Mouse (Mus musculus) stomach, embryonic 16.5 days (tissue): Measurements from ENCODE around the gene Gm20605. TPM values are rescaled to one million over a fixed set of nuclear protein-coding genes. Genes with fewer than 3 reads are reported as not detected.

Source experiments
- ATAC-seq: fragments of 200-750 bp; cut with Nextera tagmentation; 2 replicates; pipeline ENCODE4 v1.8.0; 2017; ENCODE audit warnings: moderate number of reproducible peaks, moderate TSS enrichment; ENCODE audit not compliant: insufficient read depth, low FRiP score
- H3K27ac ChIP-seq: fragments of 300-500 bp; sonication (generic); 2 replicates; pipeline ENCODE4 v1.5.1; 2014; ENCODE audit warnings: low read length
- H3K27me3 ChIP-seq: fragments of 300-500 bp; sonication (generic); 2 replicates; pipeline ENCODE4 v1.6.1; 2014; ENCODE audit warnings: low read length, control low read depth, mixed read lengths; ENCODE audit not compliant: control insufficient read depth, insufficient read depth
- H3K36me3 ChIP-seq: fragments of 300-500 bp; sonication (generic); 2 replicates; pipeline ENCODE4 v1.6.1; 2014; ENCODE audit warnings: low read length; ENCODE audit not compliant: control insufficient read depth, insufficient read depth
- H3K4me1 ChIP-seq: fragments of 300-500 bp; sonication (generic); 2 replicates; pipeline ENCODE4 v1.6.1; 2014; ENCODE audit warnings: low read length, control low read depth, mixed read lengths; ENCODE audit not compliant: control insufficient read depth, insufficient read depth
- H3K4me2 ChIP-seq: fragments of 300-500 bp; sonication (generic); 2 replicates; pipeline ENCODE4 v1.6.1; 2014; ENCODE audit warnings: low read depth, low read length, mixed read lengths
- H3K4me3 ChIP-seq: fragments of 300-500 bp; sonication (generic); replicated peaks from 2 replicates; pipeline ENCODE4 v1.5.1; 2014; ENCODE audit warnings: mild to moderate bottlenecking, low read length
- H3K9ac ChIP-seq: fragments of 300-500 bp; sonication (generic); 2 replicates; pipeline ENCODE4 v1.6.1; 2014; ENCODE audit warnings: low read length
- H3K9me3 ChIP-seq: fragments of 300-500 bp; sonication (generic); replicated peaks from 2 replicates; pipeline ENCODE4 v1.6.1; 2016; ENCODE audit warnings: low read length, control low read depth; ENCODE audit not compliant: control insufficient read depth
- WGBS: fragments of 180-500 bp; shearing (Covaris S2); extraction: QIAGEN DNeasy Blood & Tissue Kit; methylation state at CpG from one replicate; pipeline ENCODE4 v1.1.7; 2014; 5-methylcytosine and 5-hydroxymethylcytosine counted together
- polyA plus RNA-seq: library from polyadenylated mRNA; unstranded; fragments of >200 nt; fragmentation: Nextera tagmentation; extraction: Ambion mirVana; gene quantifications from 2 replicates; pipeline ENCODE4 v1.2.1, GENCODE M21; 2015

Gene Gm20605
- 9.4 and 12.2 TPM in 2 replicates for polyA plus RNA-seq

DNA sequence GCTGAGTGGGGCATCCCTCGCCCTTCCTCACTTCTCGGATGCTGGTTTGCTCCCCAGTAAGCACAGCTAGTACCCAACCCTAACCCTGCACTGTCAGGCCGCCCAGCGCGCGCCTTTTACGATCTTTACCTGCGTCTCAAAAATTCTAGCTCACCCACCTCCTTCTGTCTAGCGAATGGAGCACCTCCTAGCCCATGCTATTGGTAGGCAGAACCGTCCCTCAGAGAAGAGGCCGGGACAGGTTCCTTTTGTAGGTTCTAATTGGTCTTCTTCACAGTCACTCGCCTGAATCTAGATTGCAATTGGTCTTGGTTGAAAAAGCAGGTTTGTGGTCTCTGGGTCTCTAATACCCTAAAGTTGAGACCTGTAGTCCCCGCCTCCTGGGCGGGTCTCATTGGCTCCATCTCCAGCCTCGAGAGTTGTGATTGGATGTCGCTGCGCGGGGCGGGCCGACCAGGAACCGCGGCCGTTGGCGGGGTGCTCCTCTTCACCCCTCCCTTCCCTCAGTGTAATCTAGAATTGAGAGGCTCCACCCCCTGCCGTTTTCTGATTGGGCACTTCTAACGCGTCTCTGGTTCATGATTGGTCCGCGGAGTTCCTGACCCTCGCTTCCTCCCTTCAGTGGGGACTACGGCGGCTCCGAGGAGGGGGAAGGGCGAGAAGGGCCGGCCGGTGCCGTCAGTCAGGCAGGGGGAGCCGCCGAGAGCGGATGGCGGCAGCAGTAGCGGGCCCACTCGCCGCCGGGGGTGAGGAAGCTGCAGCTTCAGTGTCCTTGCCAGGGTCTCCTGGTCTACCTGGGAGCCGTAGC, at the start of gene Gm20605, which contains the start of the genes Fbxo24 and Lrch4:
Gm20605 (plus strand) TSS at position 678 of the 808 bp plus-strand sequence.
Fbxo24 (minus strand) TSS at position 505 of the 808 bp plus-strand sequence.
Lrch4 (plus strand) TSS at position 624 of the 808 bp plus-strand sequence.
- H3K4me3 ChIP-seq = peak within 1 kb of the TSS; percentile 66
- no peaks in the 10 kb centered on the region for H3K36me3 ChIP-seq
- H3K9me3 ChIP-seq = no peaks in the 10 kb centered on the region
- peak within 1 kb of the TSS; percentile 92 for H3K4me2 ChIP-seq
- peak within 1 kb of the TSS; percentile 76 for H3K9ac ChIP-seq
- peak; percentile 97 for ATAC-seq
- H3K27ac ChIP-seq = peak within 1 kb of the TSS; percentile 94
- no peaks in the 10 kb centered on the region for H3K27me3 ChIP-seq
- under 1% methylated on average over 46 of the region's 46 CpGs for WGBS
- H3K4me1 ChIP-seq = peaks cover 45% of the 10 kb centered on the region

DNA sequence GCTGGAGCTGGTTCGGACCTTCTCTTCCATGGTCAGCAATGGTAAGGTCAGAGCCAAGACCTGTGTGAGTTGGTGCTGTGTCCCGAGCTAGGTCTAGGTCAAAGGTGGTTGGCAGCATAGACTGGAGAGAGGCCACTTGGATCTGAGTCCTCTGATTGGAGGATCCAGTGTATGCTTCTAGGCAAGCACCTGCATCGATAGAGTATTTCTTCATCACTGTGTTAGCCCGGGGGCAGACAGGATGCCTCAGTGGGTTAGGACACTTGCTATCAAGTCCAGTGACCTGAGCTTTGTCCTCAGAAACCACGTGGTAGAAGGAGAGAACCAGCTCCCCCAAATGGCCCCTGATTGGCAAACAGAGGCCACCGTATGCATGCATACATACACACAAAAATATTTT, 48.7 kb upstream of the Gm20605 start:
- no peak for ATAC-seq
- Histone ChIP-seq H3K27ac (no peak overlapping the region), H3K9ac (no peak overlapping the region), H3K4me1 (0 out of 2 replicates have a peak, but pooled peaks cover 6% of the 10 kb centered on the region), H3K4me3 (no peak overlapping the region), H3K27me3 (0 out of 2 replicates have a peak, but pooled peaks cover 3% of the 10 kb centered on the region), H3K9me3 (no peaks in the 10 kb centered on the region), H3K4me2 (no peak overlapping the region), H3K36me3 (no peaks in the 10 kb centered on the region)
- WGBS = 75% methylated on average over 6 of the region's 6 CpGs

DNA sequence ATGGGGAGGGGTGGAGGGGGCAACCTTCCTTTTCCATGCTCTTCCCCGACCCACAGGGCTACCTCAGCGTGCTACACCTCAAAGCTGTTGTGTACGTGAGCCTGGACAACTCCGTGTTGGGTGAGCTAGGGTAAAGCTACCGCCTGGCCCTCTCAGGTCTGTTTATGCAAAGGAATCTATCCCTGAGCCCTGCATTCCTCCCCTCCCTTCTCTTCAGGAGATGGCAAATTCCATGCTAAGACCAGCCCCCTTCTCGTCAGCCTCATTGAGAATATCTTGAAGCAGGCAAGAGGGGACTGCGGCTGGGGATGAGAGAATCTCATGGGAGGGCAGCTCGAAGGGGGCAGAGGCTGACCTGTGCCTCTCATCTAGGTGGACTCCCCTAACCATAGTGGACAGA, 46.3 kb upstream of the Gm20605 start:
- Histone ChIP-seq H3K36me3 (no peaks in the 10 kb centered on the region), H3K27ac (no peak overlapping the region), H3K4me3 (no peak overlapping the region), H3K27me3 (0 out of 2 replicates have a peak, but pooled peaks cover 3% of the 10 kb centered on the region), H3K9ac (no peak overlapping the region), H3K4me1 (0 out of 2 replicates have a peak, but pooled peaks cover 6% of the 10 kb centered on the region), H3K9me3 (0 out of 2 replicates have a peak, but pooled peaks cover 7% of the 10 kb centered on the region), H3K4me2 (no peak overlapping the region)
- no peak for ATAC-seq
- 30% methylated on average over 8 of the region's 8 CpGs for WGBS

DNA sequence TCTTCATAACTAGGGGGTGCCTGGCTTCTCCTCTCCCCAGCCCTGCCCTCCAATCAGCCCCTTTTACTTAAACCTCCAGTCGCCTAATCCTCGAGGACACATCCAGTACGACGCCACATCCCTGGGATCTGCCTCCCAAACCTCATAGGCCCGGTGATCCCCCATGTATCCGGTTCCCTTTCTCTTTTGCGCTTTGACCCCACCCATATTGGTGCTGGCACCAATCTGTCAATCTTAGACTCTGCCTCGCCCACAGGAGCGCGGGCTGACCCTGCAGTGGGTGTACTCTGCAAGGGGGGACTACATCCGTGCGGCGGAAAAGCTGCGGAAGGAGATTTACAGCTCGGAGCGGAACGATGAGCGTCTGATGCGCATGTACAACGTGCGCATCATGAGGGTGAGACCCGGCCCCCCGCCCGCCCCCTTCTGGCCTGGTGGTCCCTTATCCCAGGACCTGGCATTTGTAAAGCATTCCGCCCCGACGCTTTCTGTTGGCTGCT, 45.3 kb upstream of the Gm20605 start:
- peak overlapping the region; percentile 67 for H3K9ac ChIP-seq
- peak; percentile 68; the same call in 1 of the 2 replicates for ATAC-seq

DNA sequence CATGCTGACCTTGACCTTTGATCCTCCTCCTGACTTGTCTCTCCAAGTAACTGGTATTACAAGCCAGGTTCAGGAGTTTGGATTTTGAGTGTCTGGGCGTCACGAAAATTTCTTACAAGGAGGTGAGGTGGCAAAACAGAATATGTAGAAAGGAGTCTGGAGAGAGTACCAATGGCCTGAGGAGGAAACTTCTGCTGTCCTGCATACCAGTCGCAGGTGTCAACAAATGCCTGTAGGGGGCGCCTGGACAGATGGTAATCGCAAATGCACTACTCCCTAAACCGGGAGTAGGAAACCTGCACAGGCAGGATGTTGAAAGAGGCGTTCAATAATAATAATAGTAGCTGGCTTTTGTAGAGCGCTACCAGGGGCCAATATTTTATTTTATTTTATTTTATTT, 44.0 kb upstream of the Gm20605 start:
- Histone ChIP-seq H3K27ac (no peak overlapping the region), H3K9ac (no peak overlapping the region), H3K27me3 (0 out of 2 replicates have a peak, but pooled peaks cover 3% of the 10 kb centered on the region), H3K9me3 (0 out of 2 replicates have a peak, but pooled peaks cover 7% of the 10 kb centered on the region), H3K4me1 (0 out of 2 replicates have a peak, but pooled peaks cover 6% of the 10 kb centered on the region), H3K36me3 (no peaks in the 10 kb centered on the region), H3K4me3 (no peak overlapping the region), H3K4me2 (no peak overlapping the region)
- WGBS = 28% methylated on average over 8 of the region's 8 CpGs
- no peak for ATAC-seq

More for the DNA sequence above, 45.3 kb upstream of the Gm20605 start:
- Histone ChIP-seq H3K27me3 (0 out of 2 replicates have a peak, but pooled peaks cover 3% of the 10 kb centered on the region), H3K27ac (no peak overlapping the region), H3K4me3 (peak overlapping the region; percentile 45), H3K9me3 (0 out of 2 replicates have a peak, but pooled peaks cover 7% of the 10 kb centered on the region), H3K36me3 (no peaks in the 10 kb centered on the region), H3K4me2 (peak overlapping the region; percentile 63), H3K4me1 (0 out of 2 replicates have a peak, but pooled peaks cover 6% of the 10 kb centered on the region)
- WGBS = 9% methylated on average over 27 of the region's 27 CpGs

DNA sequence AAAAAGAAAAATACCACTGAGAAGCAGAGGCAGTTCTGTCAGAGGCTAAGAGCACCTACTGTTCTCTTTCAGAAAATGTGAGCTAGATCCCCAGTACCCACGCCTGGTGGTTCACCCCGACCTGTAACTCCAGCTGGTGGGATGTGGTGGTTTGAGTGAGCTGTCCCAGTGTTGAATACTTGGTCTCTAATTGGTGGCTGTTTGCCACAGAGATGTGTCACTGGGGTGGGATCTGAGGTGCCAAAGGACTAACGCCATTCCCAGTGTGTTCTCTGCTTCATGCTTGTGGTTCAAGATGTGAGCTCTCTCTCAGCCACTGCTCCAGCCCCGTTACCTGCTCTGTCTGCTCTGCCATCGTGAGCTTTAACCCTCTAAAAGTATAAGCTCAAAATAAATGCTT, 38.5 kb upstream of the Gm20605 start:
- 0 out of 2 replicates have a peak, but pooled peaks cover 7% of the 10 kb centered on the region for H3K9me3 ChIP-seq
- WGBS = 81% methylated on average over 5 of the region's 5 CpGs
- H3K4me1 ChIP-seq = no peaks in the 10 kb centered on the region
- H3K27me3 ChIP-seq = no peaks in the 10 kb centered on the region
- no peak overlapping the region for H3K9ac ChIP-seq
- ATAC-seq = no peak
- H3K36me3 ChIP-seq = no peaks in the 10 kb centered on the region
- H3K4me3 ChIP-seq = no peak overlapping the region
- no peak overlapping the region for H3K4me2 ChIP-seq
- H3K27ac ChIP-seq = no peak overlapping the region

DNA sequence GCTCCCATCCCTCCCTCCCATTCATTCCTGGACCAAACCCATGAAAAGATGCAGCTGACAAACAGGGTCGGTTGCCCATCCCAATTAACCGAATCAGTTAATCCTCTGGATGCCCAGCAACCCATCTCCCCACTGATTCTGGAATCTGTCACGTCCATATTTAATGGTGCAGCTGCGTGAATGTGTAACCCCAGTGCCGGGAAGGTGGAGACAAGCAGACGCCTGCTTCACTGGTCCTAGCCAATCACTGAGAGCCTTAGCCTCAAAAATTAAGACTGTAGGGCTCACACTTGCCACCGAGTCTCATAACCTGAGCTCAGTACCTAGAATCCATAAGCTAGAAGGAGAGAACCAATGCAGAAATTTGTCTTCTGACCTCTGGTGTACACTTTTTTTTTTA, 33.1 kb upstream of the Gm20605 start:
- no peak overlapping the region for H3K27ac ChIP-seq
- H3K4me1 ChIP-seq = peaks cover 14% of the 10 kb centered on the region
- no peak overlapping the region for H3K4me3 ChIP-seq
- H3K36me3 ChIP-seq = no peaks in the 10 kb centered on the region
- no peak overlapping the region for H3K4me2 ChIP-seq
- 78% methylated on average over 7 of the region's 7 CpGs for WGBS
- H3K9ac ChIP-seq = no peak overlapping the region
- no peaks in the 10 kb centered on the region for H3K9me3 ChIP-seq
- ATAC-seq = no peak
- no peaks in the 10 kb centered on the region for H3K27me3 ChIP-seq

DNA sequence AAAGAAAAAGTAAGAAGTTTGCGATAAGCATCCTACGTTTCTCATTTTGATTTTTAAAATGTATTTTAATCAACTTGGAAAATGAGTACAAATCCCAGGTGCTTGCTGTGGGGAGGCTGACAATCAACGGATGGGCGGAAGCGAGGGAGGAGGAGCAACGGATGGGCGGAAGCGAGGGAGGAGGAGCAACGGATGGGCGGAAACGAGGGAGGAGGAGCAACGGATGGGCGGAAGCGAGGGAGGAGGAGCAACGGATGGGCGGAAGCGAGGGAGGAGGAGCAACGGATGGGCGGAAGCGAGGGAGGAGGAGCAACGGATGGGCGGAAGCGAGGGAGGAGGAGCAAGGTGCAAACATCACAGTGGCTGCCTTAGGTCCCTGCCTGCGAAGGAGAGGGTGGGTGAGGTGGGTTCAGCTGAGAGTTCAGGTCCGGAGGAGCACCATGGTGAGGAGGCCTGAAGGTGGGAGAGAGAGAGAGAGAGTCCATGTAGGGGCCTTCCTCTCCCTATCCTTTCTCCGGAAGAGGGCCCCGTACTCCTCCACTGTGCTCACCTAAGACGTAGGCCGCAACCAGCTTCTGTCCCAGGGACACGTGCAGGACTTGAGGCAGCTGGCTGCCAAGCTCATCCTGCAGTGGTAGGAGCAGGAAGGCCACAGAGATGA, 32.2 kb upstream of the Gm20605 start:
- 34% methylated on average over 30 of the region's 30 CpGs for WGBS
- Histone ChIP-seq H3K9ac (peak overlapping the region; percentile 58; the same call in 1 of the 2 replicates), H3K4me1 (peaks cover 14% of the 10 kb centered on the region), H3K4me3 (peak overlapping the region; percentile 18), H3K4me2 (peak overlapping the region; percentile 45), H3K36me3 (no peaks in the 10 kb centered on the region), H3K9me3 (no peaks in the 10 kb centered on the region), H3K27me3 (no peaks in the 10 kb centered on the region), H3K27ac (no peak overlapping the region)
- ATAC-seq = no peak
